ENCODE assay signal across 8 mouse cellular contexts in the genomic region with DNA sequence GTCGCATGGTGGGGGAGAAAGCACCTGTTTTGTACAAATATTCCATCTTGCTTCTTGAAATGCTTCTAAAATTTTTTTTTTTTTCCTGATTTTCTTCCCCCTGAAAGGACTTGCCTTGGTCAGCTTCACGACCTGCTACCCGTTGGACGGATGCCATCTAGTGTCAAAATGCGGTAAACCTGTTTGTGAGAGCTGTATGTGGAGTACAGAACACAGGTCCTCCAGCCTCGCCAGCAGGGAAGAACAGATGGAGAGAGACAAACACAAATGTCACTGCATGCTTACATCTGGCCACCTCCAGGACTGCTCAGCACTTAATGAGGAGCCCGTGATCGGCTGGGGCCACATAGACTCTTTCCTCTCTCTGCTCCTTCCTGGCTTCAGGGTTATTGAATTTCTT. TPM values are rescaled to one million over a fixed set of nuclear protein-coding genes. Genes with fewer than 3 reads are reported as not detected.
A peak's percentile ranks its signal among the peaks of the same experiment; 100 is the strongest.
DNase-seq lines count a peak whose midpoint lies in the region; ATAC-seq lines count a peak whose summit lies in the region.

No protein-coding gene starts in this region.

- ATAC-seq in cerebellum, adult (ENCODE audit: insufficient number of reproducible peaks, low FRiP score, low TSS enrichment): no peak
- no peak for ATAC-seq in megakaryocyte, adult 5-6 weeks (ENCODE audit: poor library complexity, severe bottlenecking)

- peak; percentile 31 for DNase-seq in cerebellum, adult 11 months
- DNase-seq in testis, postnatal 10 days (ENCODE audit: low spot score): peak; percentile 54
- no peak for DNase-seq in testis, postnatal 14 days (ENCODE audit: low spot score)
- DNase-seq in embryo, embryonic 9.5 days (ENCODE audit: extremely low spot score): peak; percentile 58
- peak; percentile 33 to 67 for DNase-seq in kidney, postnatal 36 days
- peak; percentile 40 for DNase-seq in lung, postnatal 14 days

RNA-seq across cellular contexts. Expression of a gene that starts 1.6 kb away (rescaled TPM):
- total RNA-seq in megakaryocyte, adult 5-6 weeks (2015): not detected in 2 replicates
- 0.07 TPM in 1 of 2 replicates, not detected in the other for total RNA-seq in megakaryocyte, adult 5-6 weeks (2017)

RNA-seq across cellular contexts. Expression of a gene that starts 1.8 kb away (rescaled TPM):
- not detected in 2 replicates for total RNA-seq in megakaryocyte, adult 5-6 weeks (2015)
- not detected in 2 replicates for total RNA-seq in megakaryocyte, adult 5-6 weeks (2017)

RNA-seq across cellular contexts. Expression of a gene that starts 25.4 kb away (rescaled TPM):
- total RNA-seq in megakaryocyte, adult 5-6 weeks (2015): not detected in 2 replicates
- total RNA-seq in megakaryocyte, adult 5-6 weeks (2017): not detected in 2 replicates
